21 mouse cellular contexts compared by ENCODE assay signal in genomic region chr17:25665891-25666290, GRCm38 (mm10). TPM values are rescaled to one million over a fixed set of nuclear protein-coding genes. Genes with fewer than 3 reads are reported as not detected.
"Had no signal": no experiment of that assay in that cellular context is flagged by ENCODE, and none has a peak within 500 bp of the region (broad histone marks: within the 10 kb centered on the region; RNA-seq: fewer than 3 reads in every experiment).

No protein-coding gene starts in this region.

- H3K9me3 ChIP-seq: limb, embryonic 12.5 days; limb, embryonic 15.5 days; midbrain, embryonic 12.5 days; midbrain, embryonic 15.5 days; neural tube, embryonic 12.5 days; neural tube, embryonic 15.5 days had no signal

- H3K27me3 ChIP-seq: limb, embryonic 15.5 days; midbrain, embryonic 12.5 days; midbrain, embryonic 15.5 days; neural tube, embryonic 12.5 days; neural tube, embryonic 15.5 days had no signal

- H3K9ac ChIP-seq: limb, embryonic 12.5 days; limb, embryonic 15.5 days; liver, embryonic 14.5 days; liver, postnatal 0 days; lung, embryonic 14.5 days; midbrain, embryonic 12.5 days; midbrain, embryonic 15.5 days; neural tube, embryonic 12.5 days; neural tube, embryonic 15.5 days had no signal

- H3K4me3 ChIP-seq: limb, embryonic 12.5 days; limb, embryonic 15.5 days; midbrain, embryonic 12.5 days; midbrain, embryonic 15.5 days; neural tube, embryonic 12.5 days; neural tube, embryonic 15.5 days had no signal

- H3K36me3 ChIP-seq: limb, embryonic 15.5 days; midbrain, embryonic 12.5 days; midbrain, embryonic 15.5 days; neural tube, embryonic 12.5 days; neural tube, embryonic 15.5 days had no signal

- DNase-seq: kidney, postnatal 25 days; left cerebral cortex, postnatal 4 days; liver, postnatal 0 days; lung, embryonic 14.5 days; right cerebral cortex, postnatal 14 days; right cerebral cortex, postnatal 4 days; thymus, adult 2 months; thymus, postnatal 14 days; thymus, postnatal 4 days had no signal

- H3K4me2 ChIP-seq: limb, embryonic 12.5 days; limb, embryonic 15.5 days; liver, embryonic 11.5 days; lung, embryonic 14.5 days; midbrain, embryonic 12.5 days; midbrain, embryonic 15.5 days; neural tube, embryonic 12.5 days; neural tube, embryonic 15.5 days had no signal

- ATAC-seq: liver, postnatal 0 days; lung, postnatal 0 days; midbrain, embryonic 15.5 days had no signal

- H3K27ac ChIP-seq: kidney, postnatal 0 days; limb, embryonic 12.5 days; limb, embryonic 15.5 days; liver, embryonic 14.5 days; macrophage; midbrain, embryonic 12.5 days; midbrain, embryonic 15.5 days; neural tube, embryonic 12.5 days; neural tube, embryonic 15.5 days; stomach, postnatal 0 days had no signal

RNA-seq across cellular contexts. Expression of gene Gng13, which starts 51.1 kb away (rescaled TPM):
- polyA plus RNA-seq: liver, embryonic 14.5 days; macrophage had no signal
